Mouse (Mus musculus): ENCODE data around the gene Dad1. TPM values are rescaled to one million over a fixed set of nuclear protein-coding genes. Genes with fewer than 3 reads are reported as not detected.
"Not testable (repeated sequence)": the region's sequence is repeated elsewhere in the genome, so short reads cannot be mapped to it uniquely, and the experiment has no call there.

The Dad1 gene
- polyA plus RNA-seq, 1 experiment from 2014 or later = 270 TPM

- no peaks in the 10 kb centered on the region for H3K9me3 ChIP-seq
- peaks cover 41% of the 10 kb centered on the region for H3K4me1 ChIP-seq
- H3K36me3 ChIP-seq = peaks cover 17% of the 10 kb centered on the region; the same call in 1 of the 2 replicates
- no peak overlapping the region for H3K27ac ChIP-seq
- no peak overlapping the region for H3K9ac ChIP-seq
- H3K27me3 ChIP-seq (replicated peaks) = no peaks in the 10 kb centered on the region
- no peak overlapping the region for H3K4me3 ChIP-seq
- H3K4me2 ChIP-seq (replicated peaks) = no peak overlapping the region
- WGBS = 84% methylated on average over 14 of the region's 14 CpGs
- no peak for ATAC-seq (ENCODE audit: low FRiP score, low read depth)
Measured at GRCm38 (mm10) chr14:54230638-54231150, 23.2 kb downstream of the Dad1 start.

- H3K4me2 ChIP-seq (replicated peaks) = not testable (repeated sequence)
- 89% methylated on average over 3 of the region's 4 CpGs for WGBS
Measured at GRCm38 (mm10) chr14:54229849-54230248, 24.1 kb downstream of the Dad1 start.

DNA sequence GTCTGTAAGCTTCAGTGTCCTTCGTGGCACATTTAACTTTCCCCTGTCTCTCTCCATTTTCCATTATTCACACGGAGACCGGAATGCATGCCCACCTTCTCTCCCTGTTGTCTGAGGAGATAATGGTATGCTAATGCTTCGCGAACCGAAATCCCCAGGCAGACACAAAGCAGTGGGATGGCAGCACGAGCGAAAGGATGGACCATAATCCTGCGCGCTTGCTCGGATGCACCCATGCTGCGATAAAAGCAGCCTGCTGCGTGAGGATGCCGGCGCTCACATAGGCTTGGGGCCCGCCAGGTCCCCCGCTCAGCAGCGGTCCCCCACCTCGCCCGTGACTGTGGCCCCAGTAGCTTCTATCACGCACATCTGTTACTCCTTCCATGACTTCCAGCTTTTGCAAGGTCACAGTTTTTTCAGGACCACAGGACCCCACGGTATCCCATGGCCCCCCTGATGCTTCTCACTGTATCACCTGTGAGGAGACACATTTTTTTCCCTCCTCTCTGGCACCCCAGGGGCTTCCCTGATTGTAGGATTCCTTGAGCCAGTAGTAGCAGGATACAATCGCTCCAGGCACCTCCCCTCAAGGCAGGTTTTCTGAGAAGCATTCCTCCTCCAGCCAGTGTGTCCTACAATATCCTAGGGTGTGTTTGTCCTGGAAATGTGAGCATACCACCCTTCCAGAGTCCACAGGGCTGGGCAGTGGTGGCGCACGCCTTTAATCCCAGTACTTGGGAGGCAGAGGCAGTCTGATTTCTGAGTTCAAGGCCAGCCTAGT is 24.8 kb downstream of the Dad1 start:
- peak; percentile 51 for ATAC-seq (ENCODE audit: low FRiP score, low read depth)
- Histone ChIP-seq H3K36me3 (0 out of 2 replicates have a peak, but pooled peaks cover 1% of the 10 kb centered on the region), H3K9me3 (no peaks in the 10 kb centered on the region), H3K9ac (peak overlapping the region; percentile 52), H3K27ac (peak overlapping the region; percentile 54), H3K4me3 (peak overlapping the region; percentile 24), H3K4me1 (peaks cover 49% of the 10 kb centered on the region), H3K27me3 (replicated peaks) (no peaks in the 10 kb centered on the region), H3K4me2 (replicated peaks) (peak overlapping the region; percentile 69)
- 8% methylated on average over 25 of the region's 25 CpGs for WGBS

More at GRCm38 (mm10) chr14:54229849-54230248, 24.1 kb downstream of the Dad1 start:
- peaks cover 43% of the 10 kb centered on the region for H3K4me1 ChIP-seq
- H3K36me3 ChIP-seq; H3K27me3 ChIP-seq (replicated peaks); H3K4me3 ChIP-seq; H3K9me3 ChIP-seq; H3K9ac ChIP-seq; H3K27ac ChIP-seq; ATAC-seq (ENCODE audit: low FRiP score, low read depth): not testable (repeated sequence)

GRCm38 (mm10) chr14:54228501-54228900 is 25.4 kb downstream of the Dad1 start:
- H3K4me1 ChIP-seq = peaks cover 42% of the 10 kb centered on the region
- H3K9ac ChIP-seq = peak overlapping the region; percentile 52
- peak overlapping the region; percentile 69 for H3K4me2 ChIP-seq (replicated peaks)
- no peaks in the 10 kb centered on the region for H3K9me3 ChIP-seq
- no peaks in the 10 kb centered on the region for H3K27me3 ChIP-seq (replicated peaks)
- H3K4me3 ChIP-seq = peak overlapping the region; percentile 27; the same call in 1 of the 2 replicates
- H3K27ac ChIP-seq = peak overlapping the region; percentile 54; the same call in 1 of the 2 replicates
- no peaks in the 10 kb centered on the region for H3K36me3 ChIP-seq
- peak; percentile 43 for ATAC-seq (ENCODE audit: low FRiP score, low read depth)
- WGBS = 8% methylated on average over 7 of the region's 7 CpGs

DNA sequence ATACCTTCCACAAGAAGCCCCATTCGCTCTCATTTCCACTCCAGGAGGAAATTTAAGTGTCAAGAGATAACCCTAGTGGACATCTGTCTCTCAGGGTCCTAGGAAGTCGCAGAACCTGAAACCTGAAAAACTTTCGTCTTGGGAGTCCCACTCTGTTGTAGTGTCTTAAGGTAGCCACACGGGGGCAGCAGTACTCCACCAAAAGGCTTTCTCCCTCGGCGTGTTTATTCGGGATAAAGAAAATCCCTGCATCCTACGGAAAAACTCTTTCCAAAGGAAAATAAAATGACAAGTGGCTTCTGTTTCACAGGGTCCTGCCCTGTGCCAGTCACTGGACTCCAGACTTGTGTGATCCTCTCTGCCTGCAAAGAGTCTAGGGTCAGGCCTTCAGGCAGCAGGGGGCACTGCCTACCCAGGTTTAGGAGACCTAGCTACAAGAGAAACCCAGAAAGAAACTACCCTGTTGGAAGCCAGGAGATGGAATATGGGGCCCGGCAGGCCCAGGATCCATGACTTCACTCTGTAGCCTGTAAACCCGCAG is 25.9 kb downstream of the Dad1 start:
- Histone ChIP-seq H3K36me3 (no peaks in the 10 kb centered on the region), H3K9ac (peak overlapping the region; percentile 52), H3K9me3 (no peaks in the 10 kb centered on the region), H3K27ac (peak overlapping the region; percentile 22; the same call in 1 of the 2 replicates), H3K4me1 (peaks cover 37% of the 10 kb centered on the region), H3K4me3 (peak overlapping the region; percentile 27), H3K4me2 (replicated peaks) (peak overlapping the region; percentile 69), H3K27me3 (replicated peaks) (no peaks in the 10 kb centered on the region)
- peak; percentile 67 for ATAC-seq (ENCODE audit: low FRiP score, low read depth)
- under 1% methylated on average over 10 of the region's 10 CpGs for whole genome bisulfite sequencing

DNA sequence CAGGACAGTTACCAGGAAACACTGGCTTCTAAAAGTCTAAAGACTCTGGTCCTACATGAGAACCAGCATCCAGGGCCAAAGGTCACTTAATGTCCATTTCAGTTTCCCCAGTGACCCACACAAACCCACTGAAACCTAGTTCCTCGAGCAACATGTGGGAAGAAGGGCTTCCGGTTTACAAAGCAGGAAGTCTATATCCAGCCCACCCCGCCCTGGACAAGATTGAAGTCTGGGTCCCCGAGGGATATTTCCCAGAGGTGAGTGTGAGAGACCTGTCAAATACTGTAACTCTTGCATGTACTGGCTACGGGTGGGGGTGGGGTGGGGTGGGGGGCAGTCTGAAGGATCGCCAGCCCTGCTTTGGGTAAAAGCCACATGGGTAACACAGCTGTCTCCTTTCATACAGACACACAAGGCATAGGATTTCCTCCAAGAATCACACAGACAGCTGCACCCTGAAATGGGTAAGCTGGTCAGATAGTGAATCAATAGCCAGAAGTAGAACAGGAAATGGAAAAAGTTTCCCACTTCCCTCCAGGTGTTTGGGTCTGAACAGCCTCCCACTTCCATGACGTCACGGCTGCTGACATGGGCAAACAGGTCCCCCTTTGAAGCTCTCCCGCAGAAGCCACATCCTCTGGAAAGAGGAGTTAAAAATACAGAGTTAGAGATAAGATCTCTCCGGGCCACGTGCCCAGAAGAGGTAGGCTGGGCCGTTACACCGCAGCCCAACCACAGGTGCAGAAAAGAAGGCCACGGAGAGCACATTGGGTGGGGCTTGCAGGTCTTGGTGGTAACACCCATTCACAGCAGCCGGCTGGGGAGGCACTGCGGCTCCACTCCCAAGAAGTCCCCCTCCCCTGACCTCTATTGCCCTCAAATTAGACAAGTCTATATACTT is 26.7 kb downstream of the Dad1 start:
- WGBS = 60% methylated on average over 16 of the region's 16 CpGs
- H3K4me2 ChIP-seq (replicated peaks) = peak overlapping the region; percentile 69
- no peak for ATAC-seq (ENCODE audit: low FRiP score, low read depth)

DNA sequence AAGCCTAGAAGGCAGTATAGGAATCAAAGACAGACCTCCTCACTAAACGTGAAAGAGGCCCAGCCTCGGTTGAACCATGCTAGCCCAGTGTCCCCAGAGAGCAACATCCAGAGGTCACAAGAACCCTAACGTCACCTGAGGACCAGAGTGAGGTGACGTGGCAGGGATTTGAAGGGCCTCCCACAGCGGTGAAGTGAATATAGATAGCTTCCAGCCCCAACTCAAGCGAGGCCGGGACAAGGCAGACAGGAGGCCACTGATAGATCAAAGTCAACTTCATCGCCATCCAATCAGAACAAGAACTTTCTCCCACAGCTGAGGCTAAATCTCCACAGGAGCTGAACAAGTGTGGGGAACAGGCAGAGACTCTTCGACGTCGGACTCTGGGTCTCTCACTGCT is 28.2 kb downstream of the Dad1 start:
- H3K27me3 ChIP-seq (replicated peaks) = no peaks in the 10 kb centered on the region
- no peak overlapping the region for H3K4me3 ChIP-seq
- H3K9ac ChIP-seq = no peak overlapping the region
- peaks cover 24% of the 10 kb centered on the region for H3K4me1 ChIP-seq
- no peak overlapping the region for H3K27ac ChIP-seq
- H3K9me3 ChIP-seq = no peaks in the 10 kb centered on the region
- no peaks in the 10 kb centered on the region for H3K36me3 ChIP-seq
- WGBS = 82% methylated on average over 11 of the region's 11 CpGs
- no peak for ATAC-seq (ENCODE audit: low FRiP score, low read depth)
- no peak overlapping the region for H3K4me2 ChIP-seq (replicated peaks)

More for the DNA sequence above, 26.7 kb downstream of the Dad1 start:
- Histone ChIP-seq H3K4me3 (no peak overlapping the region), H3K9me3 (no peaks in the 10 kb centered on the region), H3K4me1 (peaks cover 31% of the 10 kb centered on the region), H3K27me3 (replicated peaks) (no peaks in the 10 kb centered on the region), H3K27ac (no peak overlapping the region), H3K9ac (no peak overlapping the region), H3K36me3 (no peaks in the 10 kb centered on the region)

DNA sequence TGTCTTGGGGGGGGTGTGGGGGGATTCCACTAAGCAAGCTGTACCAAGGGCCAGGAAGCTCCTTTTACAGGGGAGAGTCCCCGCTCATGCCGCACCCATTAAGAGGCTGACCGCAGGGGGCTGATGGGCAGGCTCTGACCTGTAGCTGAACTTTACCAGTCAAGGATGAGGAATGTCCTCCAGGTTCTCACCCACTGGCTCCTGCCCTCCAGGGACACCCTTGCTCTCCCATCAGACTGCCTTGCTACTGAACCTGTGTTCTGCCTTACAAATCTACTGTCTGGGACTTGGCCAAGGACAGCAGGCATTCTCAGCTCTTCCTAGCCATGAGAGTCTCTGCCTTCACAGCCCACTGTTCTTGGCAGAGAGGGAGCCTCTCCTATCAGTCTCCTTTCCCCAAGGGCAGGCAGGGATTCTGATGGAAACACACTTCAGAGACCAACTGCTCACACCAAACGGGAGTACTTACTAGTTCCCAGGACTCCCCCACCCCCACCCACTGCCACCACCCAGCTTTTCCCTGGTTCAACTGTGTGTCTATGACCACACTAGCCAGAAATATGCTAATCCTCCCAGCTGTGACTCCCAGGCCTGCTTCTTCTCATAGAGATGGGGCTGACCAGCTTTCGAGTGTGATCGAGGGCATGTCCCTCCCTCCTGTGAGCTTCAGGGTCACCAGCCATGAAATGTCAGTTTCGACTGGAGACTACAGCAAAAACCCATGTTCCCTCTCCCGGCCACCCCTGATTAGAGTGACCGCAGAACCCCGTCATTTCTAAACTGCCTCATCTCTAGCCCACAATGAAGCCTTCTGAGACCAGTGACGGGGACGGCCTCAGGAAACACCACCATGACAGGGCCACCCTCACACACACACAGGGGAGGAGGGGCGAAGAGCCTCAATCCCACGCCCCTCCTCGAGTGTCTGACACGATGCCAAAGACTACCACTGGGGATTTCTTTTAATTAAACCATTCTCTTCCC is 29.1 kb downstream of the Dad1 start:
- Histone ChIP-seq H3K4me3 (no peak overlapping the region), H3K36me3 (no peaks in the 10 kb centered on the region), H3K4me1 (peaks cover 24% of the 10 kb centered on the region), H3K9ac (no peak overlapping the region), H3K4me2 (replicated peaks) (no peak overlapping the region), H3K9me3 (no peaks in the 10 kb centered on the region), H3K27me3 (replicated peaks) (no peaks in the 10 kb centered on the region), H3K27ac (no peak overlapping the region)
- no peak for ATAC-seq (ENCODE audit: low FRiP score, low read depth)
- 47% methylated on average over 16 of the region's 16 CpGs for WGBS

GRCm38 (mm10) chr14:54224064-54224417 is 29.9 kb downstream of the Dad1 start:
- no peak for ATAC-seq (ENCODE audit: low FRiP score, low read depth)
- Histone ChIP-seq H3K4me1 (peaks cover 19% of the 10 kb centered on the region), H3K4me2 (replicated peaks) (no peak overlapping the region), H3K27ac (no peak overlapping the region), H3K4me3 (no peak overlapping the region), H3K9me3 (no peaks in the 10 kb centered on the region), H3K36me3 (no peaks in the 10 kb centered on the region), H3K9ac (no peak overlapping the region), H3K27me3 (replicated peaks) (no peaks in the 10 kb centered on the region)
- 87% methylated on average over 5 of the region's 5 CpGs for WGBS

DNA sequence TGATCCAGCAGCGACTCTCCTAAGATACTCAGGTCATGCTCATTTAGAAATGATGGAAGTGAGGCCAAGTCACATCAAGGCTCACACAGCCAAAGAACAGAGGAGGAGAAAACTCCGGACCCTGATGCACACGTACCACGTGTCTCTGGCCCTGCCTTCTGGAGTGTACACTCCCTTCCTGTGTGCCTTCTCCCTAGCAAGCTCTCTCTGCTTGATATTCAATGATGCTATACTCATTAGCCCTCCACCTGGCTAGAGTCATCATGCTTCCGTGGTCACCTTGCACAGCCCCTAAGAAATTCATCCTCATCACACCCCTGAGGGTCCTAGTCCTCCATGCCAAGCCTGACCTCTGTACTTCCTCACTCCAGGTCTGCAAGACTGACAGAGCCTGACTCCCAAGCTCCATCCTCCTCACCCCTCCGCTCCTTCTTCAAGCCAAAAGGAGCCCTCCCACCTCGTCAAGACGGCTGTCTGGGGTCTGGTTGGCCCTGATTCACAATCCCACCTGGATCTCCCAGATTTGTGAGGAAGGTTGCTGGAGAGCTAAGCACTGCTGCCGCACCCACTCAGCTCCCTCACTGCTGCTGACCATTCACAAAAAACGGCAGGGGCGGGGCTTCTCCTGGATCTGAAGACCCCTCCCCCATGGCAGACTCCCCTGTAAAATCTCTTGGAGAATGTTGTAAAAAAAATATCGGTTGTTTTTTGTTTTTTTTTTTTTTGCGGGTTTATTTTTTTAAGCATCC is 30.4 kb downstream of the Dad1 start:
- no peak for ATAC-seq (ENCODE audit: low FRiP score, low read depth)
- Histone ChIP-seq H3K9ac (no peak overlapping the region), H3K4me2 (replicated peaks) (no peak overlapping the region), H3K36me3 (no peaks in the 10 kb centered on the region), H3K27me3 (replicated peaks) (no peaks in the 10 kb centered on the region), H3K27ac (no peak overlapping the region), H3K9me3 (no peaks in the 10 kb centered on the region), H3K4me1 (peaks cover 14% of the 10 kb centered on the region), H3K4me3 (no peak overlapping the region)
- 57% methylated on average over 13 of the region's 13 CpGs for WGBS

All from neural tube, embryonic 12.5 days (tissue).